Mouse (Mus musculus) embryo, embryonic 10.5 days (tissue): ENCODE measurements at regions not wholly inside any gene's neighbourhood (a gene's known extent, or its start where the extent isn't known, plus 50 kb on each side); places are given as distances from the start of the nearest gene placed in this dataset.

Experiments
- DNase-seq: peaks from one replicate; pipeline ENCODE4 v3.0.0-alpha.2; 2015; ENCODE audit warnings: low spot score

GRCm38 (mm10) chr14:67139152-67139551 lies 1130.1 kb upstream of the Gulo start:
- no peak for DNase-seq

GRCm38 (mm10) chr14:67136141-67136498 lies 1127.1 kb upstream of the Gulo start:
- no peak for DNase-seq

GRCm38 (mm10) chr14:67135221-67136140 lies 1126.5 kb upstream of the Gulo start:
- peak; percentile 48 for DNase-seq

- DNase-seq: no peak
Observed at GRCm38 (mm10) chr14:67133221-67133620, 1124.2 kb upstream of the Gulo start.

GRCm38 (mm10) chr14:67127118-67127517 lies 1118.1 kb upstream of the Gulo start:
- DNase-seq: no peak

GRCm38 (mm10) chr14:67126254-67126653 lies 1117.2 kb upstream of the Gulo start:
- DNase-seq: no peak

- DNase-seq: no peak
Observed at GRCm38 (mm10) chr14:67123300-67123699, 1114.3 kb upstream of the Gulo start.
